Mouse (Mus musculus) cortical plate, adult 2 months (tissue): ENCODE results near the gene Zfp786. TPM values are rescaled to one million over a fixed set of nuclear protein-coding genes. Genes with fewer than 3 reads are reported as not detected.

Source experiments
- H3K27ac ChIP-seq: fragments of 200-500 bp; 2 replicates; pipeline ENCODE4 v1.5.1; 2012; ENCODE audit warnings: low read length, control low read depth, inconsistent platforms; ENCODE audit not compliant: insufficient read depth
- H3K4me1 ChIP-seq: fragments of 200-500 bp; 2 replicates; pipeline ENCODE4 v1.6.1; 2011; ENCODE audit warnings: low read length; ENCODE audit not compliant: control insufficient read depth, insufficient read depth
- H3K4me3 ChIP-seq: fragments of 200-500 bp; 2 replicates; pipeline ENCODE4 v1.5.1; 2011; ENCODE audit warnings: mild to moderate bottlenecking, low read length, control low read depth; ENCODE audit not compliant: insufficient read depth
- CTCF ChIP-seq: fragments of 200-500 bp; IDR thresholded peaks from 2 replicates; pipeline ENCODE4 v1.5.1; 2011; ENCODE audit warnings: mild to moderate bottlenecking, control low read depth, low read length; ENCODE audit not compliant: insufficient read depth; ENCODE audit errors: extremely low read depth
- POLR2A ChIP-seq: fragments of 200-500 bp; IDR thresholded peaks from 2 replicates; pipeline ENCODE4 v1.6.1; 2011; ENCODE audit warnings: mild to moderate bottlenecking, low read length, control low read depth; ENCODE audit not compliant: insufficient read depth; ENCODE audit errors: extremely low read depth
- polyA plus RNA-seq: library from polyadenylated mRNA; depleted of rRNA; stranded (reverse); fragments of >200 nt; gene quantifications from 2 replicates; pipeline ENCODE4 v1.2.3, GENCODE M21; 2012

Zfp786 gene
- polyA plus RNA-seq, 1 experiment: 2.0 TPM

- Histone ChIP-seq H3K4me3 (no peak overlapping the region), H3K27ac (no peak overlapping the region), H3K4me1 (no peaks in the 10 kb centered on the region)
- no peak for TF ChIP-seq POLR2A
- no peak for TF ChIP-seq CTCF
Observed at GRCm38 (mm10) chr6:47824241-47824640, 6.4 kb downstream of the Zfp786 start.

GRCm38 (mm10) chr6:47821776-47822175 lies 8.9 kb downstream of the Zfp786 start:
- TF ChIP-seq CTCF (no peak), POLR2A (no peak)
- H3K27ac ChIP-seq: no peak overlapping the region
- H3K4me3 ChIP-seq: no peak overlapping the region
- no peaks in the 10 kb centered on the region for H3K4me1 ChIP-seq

- Histone ChIP-seq H3K27ac (no peak overlapping the region), H3K4me3 (no peak overlapping the region), H3K4me1 (no peaks in the 10 kb centered on the region)
- no peak for TF ChIP-seq POLR2A
- TF ChIP-seq CTCF: no peak
Observed at GRCm38 (mm10) chr6:47821236-47821635, 9.4 kb downstream of the Zfp786 start.

GRCm38 (mm10) chr6:47819626-47820325 lies 10.9 kb downstream of the Zfp786 start:
- no peak overlapping the region for H3K4me3 ChIP-seq
- H3K4me1 ChIP-seq: no peaks in the 10 kb centered on the region
- no peak for TF ChIP-seq POLR2A
- TF ChIP-seq CTCF: no peak
- no peak overlapping the region for H3K27ac ChIP-seq

- Histone ChIP-seq H3K27ac (no peak overlapping the region), H3K4me1 (no peaks in the 10 kb centered on the region), H3K4me3 (no peak overlapping the region)
- TF ChIP-seq CTCF: no peak
- no peak for TF ChIP-seq POLR2A
Observed at GRCm38 (mm10) chr6:47818721-47819120, 11.9 kb downstream of the Zfp786 start.

GRCm38 (mm10) chr6:47816151-47816550 lies 14.5 kb downstream of the Zfp786 start:
- Histone ChIP-seq H3K4me3 (no peak overlapping the region), H3K27ac (no peak overlapping the region), H3K4me1 (peaks cover 7% of the 10 kb centered on the region; the same call in 1 of the 2 replicates)
- TF ChIP-seq CTCF: no peak
- no peak for TF ChIP-seq POLR2A

- Histone ChIP-seq H3K4me3 (peak within 1 kb of the TSS; percentile 86), H3K4me1 (peaks cover 9% of the 10 kb centered on the region; the same call in 1 of the 2 replicates), H3K27ac (no peak within 1 kb of the TSS)
- TF ChIP-seq CTCF (no peak), POLR2A (peak; percentile 79; the same call in 1 of the 2 replicates)
Observed at GRCm38 (mm10) chr6:47813257-47813878, 17.3 kb downstream of the Zfp786 start, which contains the start of gene Pdia4. Gene Pdia4, minus strand, starts transcription at chr6:47813430.

GRCm38 (mm10) chr6:47812271-47812915 lies 18.3 kb downstream of the Zfp786 start:
- Histone ChIP-seq H3K4me1 (peaks cover 12% of the 10 kb centered on the region), H3K4me3 (peak overlapping the region; percentile 86), H3K27ac (no peak overlapping the region)
- TF ChIP-seq CTCF (no peak), POLR2A (no peak)

- no peak overlapping the region for H3K27ac ChIP-seq
- H3K4me1 ChIP-seq: peaks cover 13% of the 10 kb centered on the region
- no peak for TF ChIP-seq POLR2A
- no peak for TF ChIP-seq CTCF
- H3K4me3 ChIP-seq: no peak overlapping the region
Observed at GRCm38 (mm10) chr6:47811324-47811723, 19.3 kb downstream of the Zfp786 start.
